Mouse (Mus musculus) olfactory bulb, adult 2 months (tissue): ENCODE data around the gene Olfr541.
"Not testable (repeated sequence)": the region's sequence is repeated elsewhere in the genome, so short reads cannot be mapped to it uniquely, and the experiment has no call there.

Experiments
- CTCF ChIP-seq: fragments of 200-500 bp; IDR thresholded peaks from 2 replicates; pipeline ENCODE4 v1.5.1; 2012; ENCODE audit warnings: low read depth, mild to moderate bottlenecking, low read length, moderate library complexity; ENCODE audit not compliant: insufficient read depth
- POLR2A ChIP-seq: fragments of 200-500 bp; IDR thresholded peaks from 2 replicates; pipeline ENCODE4 v1.6.1; 2012; ENCODE audit warnings: mild to moderate bottlenecking, low read depth, low read length, moderate library complexity; ENCODE audit not compliant: insufficient read depth

GRCm38 (mm10) chr7:140670693-140671092 is 26.4 kb upstream of the Olfr541 start:
- not testable (repeated sequence) for TF ChIP-seq CTCF, POLR2A
